Mouse (Mus musculus) ovary, postnatal 36 days (tissue): ENCODE measurements around the gene Hdhd3.

Experiments
- DNase-seq: peaks from one replicate; pipeline ENCODE4 v3.0.0; 2022; ENCODE audit warnings: low spot score, mixed read lengths

The Hdhd3 gene

GRCm38 (mm10) chr4:62503374-62503970, at the start of gene Hdhd3:
Hdhd3 (minus strand) TSS chr4:62503467.
- DNase-seq: no peak

GRCm38 (mm10) chr4:62551966-62552365, 48.7 kb upstream of the Hdhd3 start:
- DNase-seq: no peak

- no peak for DNase-seq
Measured at GRCm38 (mm10) chr4:62544801-62545200, 41.5 kb upstream of the Hdhd3 start.

GRCm38 (mm10) chr4:62543782-62544181, 40.5 kb upstream of the Hdhd3 start:
- DNase-seq: no peak

GRCm38 (mm10) chr4:62541802-62542201, 38.5 kb upstream of the Hdhd3 start:
- DNase-seq: no peak

- no peak for DNase-seq
Measured at GRCm38 (mm10) chr4:62533729-62534128, 30.5 kb upstream of the Hdhd3 start.

GRCm38 (mm10) chr4:62527655-62528054, 24.4 kb upstream of the Hdhd3 start:
- no peak for DNase-seq

GRCm38 (mm10) chr4:62526256-62526655, 23.0 kb upstream of the Hdhd3 start:
- no peak for DNase-seq

GRCm38 (mm10) chr4:62525489-62525811, 22.2 kb upstream of the Hdhd3 start:
- no peak for DNase-seq

- DNase-seq: peak; percentile 96
Measured at GRCm38 (mm10) chr4:62524651-62525488, 21.6 kb upstream of the Hdhd3 start, which contains the start of the genes Pole3 and 4933430I17Rik. Pole3 (minus strand) TSS chr4:62525068. 4933430I17Rik (plus strand) TSS chr4:62525369.

GRCm38 (mm10) chr4:62520892-62521400, 17.7 kb upstream of the Hdhd3 start:
- DNase-seq: no peak

GRCm38 (mm10) chr4:62519849-62520233, 16.6 kb upstream of the Hdhd3 start, which contains the start of gene Alad:
Alad (minus strand) TSS chr4:62519918.
- DNase-seq: peak; percentile 92

- no peak for DNase-seq
Measured at GRCm38 (mm10) chr4:62519122-62519848, 16.0 kb upstream of the Hdhd3 start.

GRCm38 (mm10) chr4:62518416-62519121, 15.3 kb upstream of the Hdhd3 start:
- DNase-seq: peak; percentile 50

GRCm38 (mm10) chr4:62517538-62518415, 14.5 kb upstream of the Hdhd3 start:
- DNase-seq: no peak

GRCm38 (mm10) chr4:62517046-62517445, 13.8 kb upstream of the Hdhd3 start:
- no peak for DNase-seq

- no peak for DNase-seq
Measured at GRCm38 (mm10) chr4:62516579-62516978, 13.3 kb upstream of the Hdhd3 start.

GRCm38 (mm10) chr4:62516079-62516478, 12.8 kb upstream of the Hdhd3 start:
- no peak for DNase-seq

- no peak for DNase-seq
Measured at GRCm38 (mm10) chr4:62515490-62515889, 12.2 kb upstream of the Hdhd3 start.

- no peak for DNase-seq
Measured at GRCm38 (mm10) chr4:62514995-62515394, 11.7 kb upstream of the Hdhd3 start.

GRCm38 (mm10) chr4:62513998-62514506, 10.8 kb upstream of the Hdhd3 start:
- DNase-seq: no peak
